ENCODE assay signal across 9 mouse cellular contexts in the genomic region with DNA sequence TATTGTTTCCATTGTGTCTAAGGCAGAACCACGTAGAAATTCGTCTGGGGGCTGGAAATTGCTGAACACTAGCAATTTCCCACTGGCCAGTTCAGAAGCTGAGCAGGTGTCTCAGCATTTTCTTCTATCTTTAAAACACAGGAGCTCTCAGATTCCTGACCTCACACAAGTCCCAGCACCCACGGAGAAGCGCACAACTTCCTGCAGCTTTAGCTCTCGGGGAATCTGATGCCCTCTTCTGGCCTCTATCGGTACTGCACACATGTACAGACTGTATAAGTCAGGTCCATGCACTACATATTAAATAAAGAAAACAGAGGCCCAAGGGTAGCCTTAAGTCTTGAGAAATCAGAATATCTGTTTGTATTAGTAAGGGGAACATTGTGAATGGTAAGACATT. TPM values are rescaled to one million over a fixed set of nuclear protein-coding genes. Genes with fewer than 3 reads are reported as not detected.
DNase-seq lines count a peak whose midpoint lies in the region; ATAC-seq lines count a peak whose summit lies in the region.
"Had no signal": no experiment of that assay in that cellular context is flagged by ENCODE, and none has a peak within 500 bp of the region (broad histone marks: within the 10 kb centered on the region; RNA-seq: fewer than 3 reads in every experiment).

No protein-coding gene starts in this region.

- H3K9ac ChIP-seq in embryonic facial prominence, embryonic 11.5 days (replicated peaks; ENCODE audit: low read length): no peak overlapping the region
- H3K9ac ChIP-seq in liver, embryonic 13.5 days: no peak overlapping the region
- H3K9ac ChIP-seq: limb, embryonic 15.5 days had no signal

- H3K4me2 ChIP-seq in embryonic facial prominence, embryonic 11.5 days (ENCODE audit: low read depth, low read length): no peak overlapping the region
- H3K4me2 ChIP-seq in liver, embryonic 13.5 days: no peak overlapping the region
- H3K4me2 ChIP-seq: limb, embryonic 15.5 days had no signal

- intact Hi-C loops in left cerebral cortex, postnatal 36 days (cut with DNase I): no loop called here

- no peaks in the 10 kb centered on the region for H3K36me3 ChIP-seq in embryonic facial prominence, embryonic 11.5 days (replicated peaks; ENCODE audit: control insufficient read depth, insufficient read depth, low read depth, low read length)
- no peaks in the 10 kb centered on the region for H3K36me3 ChIP-seq in liver, embryonic 13.5 days
- H3K36me3 ChIP-seq: limb, embryonic 15.5 days had no signal

- 74% methylated on average over 6 of the region's 6 CpGs for WGBS in embryonic facial prominence, embryonic 11.5 days
- 56% methylated on average over 6 of the region's 6 CpGs for WGBS in liver, embryonic 13.5 days (ENCODE audit: insufficient replicate concordance)

- DNase-seq in heart, adult 8-10 months (ENCODE audit: low spot score): peak; percentile 40
- no peak for DNase-seq in heart, adult 11 months
- peak; percentile 77 for DNase-seq in 416B (ENCODE audit: low read depth)
- peak; percentile 69 for DNase-seq in T-cell, adult 2 months (ENCODE audit: low spot score)
- DNase-seq in embryonic facial prominence, embryonic 11.5 days (ENCODE audit: low spot score): peak; percentile 72
- DNase-seq in liver, embryonic 13.5 days: peak; percentile 44
- DNase-seq in spleen, adult 12 weeks (ENCODE audit: low spot score): peak; percentile 58
- DNase-seq in left cerebral cortex, postnatal 36 days (ENCODE audit: low spot score in 2 of 2): no peak

- ATAC-seq in embryonic facial prominence, embryonic 11.5 days (replicated peaks; ENCODE audit: insufficient number of reproducible peaks, low FRiP score, low TSS enrichment, low read depth): no peak
- no peak for ATAC-seq in liver, embryonic 13.5 days (ENCODE audit: low read depth)

- H3K27me3 ChIP-seq in embryonic facial prominence, embryonic 11.5 days (ENCODE audit: control insufficient read depth, insufficient read depth, low read length): no peaks in the 10 kb centered on the region; the same call in 1 of the 2 replicates
- peaks cover 17% of the 10 kb centered on the region for H3K27me3 ChIP-seq in liver, embryonic 13.5 days

- H3K4me1 ChIP-seq in embryonic facial prominence, embryonic 11.5 days (ENCODE audit: control insufficient read depth, insufficient read depth, low read length): peaks cover 3% of the 10 kb centered on the region; the same call in 1 of the 2 replicates
- no peaks in the 10 kb centered on the region for H3K4me1 ChIP-seq in liver, embryonic 13.5 days (replicated peaks)

- no peak overlapping the region for H3K4me3 ChIP-seq in embryonic facial prominence, embryonic 11.5 days (ENCODE audit: low read depth, low read length)
- no peak overlapping the region for H3K4me3 ChIP-seq in liver, embryonic 13.5 days (replicated peaks)
- H3K4me3 ChIP-seq: limb, embryonic 15.5 days had no signal

- no peak overlapping the region for H3K27ac ChIP-seq in embryonic facial prominence, embryonic 11.5 days (replicated peaks; ENCODE audit: low read depth, low read length)
- H3K27ac ChIP-seq in liver, embryonic 13.5 days: no peak overlapping the region
- H3K27ac ChIP-seq: limb, embryonic 15.5 days had no signal

- H3K9me3 ChIP-seq in embryonic facial prominence, embryonic 11.5 days (replicated peaks; ENCODE audit: control insufficient read depth, low read length): no peaks in the 10 kb centered on the region
- no peaks in the 10 kb centered on the region for H3K9me3 ChIP-seq in liver, embryonic 13.5 days (replicated peaks)
- H3K9me3 ChIP-seq: limb, embryonic 15.5 days had no signal

RNA-seq across cellular contexts. Expression of a gene that starts 30.6 kb away (rescaled TPM):
- total RNA-seq in heart, adult 8-10 months (2022): 10 to 100 TPM; 20.2 to 24.5 (median 21.0) TPM
- 23.3 and 25.6 TPM in 2 replicates for polyA plus RNA-seq in embryonic facial prominence, embryonic 11.5 days (2014; fragmentation: Nextera tagmentation; extraction: Ambion mirVana)
- 11.8 and 14.5 TPM in 2 replicates for polyA plus RNA-seq in liver, embryonic 13.5 days (2015; fragmentation: Nextera tagmentation; extraction: Ambion mirVana)
- total RNA-seq in left cerebral cortex, postnatal 36 days (2021): 10 to 100 TPM; 83.8 to 84.3 TPM

Comparison
In these comparisons a context has a peak if more than half of its experiments do, and no peak if none do; other contexts are left out.
1. DNase-seq: peak in heart, adult 8-10 months (single experiment), 416B (single experiment), T-cell, adult 2 months (single experiment), embryonic facial prominence, embryonic 11.5 days (single experiment), liver, embryonic 13.5 days (single experiment) and spleen, adult 12 weeks (single experiment); none in heart, adult 11 months (single experiment) and left cerebral cortex, postnatal 36 days (0 of 2).